Mouse (Mus musculus) heart, adult 11 months (tissue): ENCODE results near the gene Atp6v1b1.
"Not testable (repeated sequence)": the region's sequence is repeated elsewhere in the genome, so short reads cannot be mapped to it uniquely, and the experiment has no call there.

Source experiments
- DNase-seq: peaks from one replicate; pipeline ENCODE4 v3.0.0; 2022

Gene Atp6v1b1

GRCm38 (mm10) chr6:83778306-83778705, 35.5 kb downstream of the Atp6v1b1 start:
- no peak for DNase-seq

GRCm38 (mm10) chr6:83779026-83779425, 36.2 kb downstream of the Atp6v1b1 start:
- DNase-seq, result peak; percentile 93

- DNase-seq, result no peak
Observed at GRCm38 (mm10) chr6:83786426-83786825, 43.6 kb downstream of the Atp6v1b1 start.

GRCm38 (mm10) chr6:83788554-83788953, 45.8 kb downstream of the Atp6v1b1 start:
- DNase-seq, result no peak

GRCm38 (mm10) chr6:83790533-83790932, 47.7 kb downstream of the Atp6v1b1 start:
- not testable (repeated sequence) for DNase-seq

GRCm38 (mm10) chr6:83791251-83791890, 48.6 kb downstream of the Atp6v1b1 start:
- DNase-seq, result peak; percentile 88

GRCm38 (mm10) chr6:83794760-83795296, 52.0 kb downstream of the Atp6v1b1 start, which contains the start of gene Nagk:
Nagk (plus strand) TSS chr6:83794982.
- DNase-seq, result peak; percentile 100

GRCm38 (mm10) chr6:83795492-83795900, 52.7 kb downstream of the Atp6v1b1 start:
- peak; percentile 95 for DNase-seq

GRCm38 (mm10) chr6:83796686-83797085, 53.9 kb downstream of the Atp6v1b1 start:
- no peak for DNase-seq

- DNase-seq, result no peak
Observed at GRCm38 (mm10) chr6:83802033-83802432, 59.2 kb downstream of the Atp6v1b1 start.

GRCm38 (mm10) chr6:83802846-83803245, 60.1 kb downstream of the Atp6v1b1 start:
- no peak for DNase-seq
